Mouse (Mus musculus) heart, postnatal 0 days (tissue): ENCODE results near the gene Rps8. TPM values are rescaled to one million over a fixed set of nuclear protein-coding genes. Genes with fewer than 3 reads are reported as not detected.

ENCODE experiments used
- ATAC-seq: fragments of 200-750 bp; cut with Nextera tagmentation; 2 replicates; pipeline ENCODE4 v1.8.0; 2017; ENCODE audit warnings: low read depth, moderate number of reproducible peaks, moderate library complexity; ENCODE audit not compliant: insufficient read depth
- DNase-seq: peaks from one replicate; pipeline ENCODE4 v3.0.0-alpha.2; 2016; ENCODE audit warnings: low spot score
- H3K27ac ChIP-seq: fragments of 300-500 bp; sonication (generic); 2 replicates; pipeline ENCODE4 v1.5.1; 2014; ENCODE audit warnings: low read depth, mild to moderate bottlenecking
- H3K27me3 ChIP-seq: fragments of 300-500 bp; sonication (generic); 2 replicates; pipeline ENCODE4 v1.6.1; 2014; ENCODE audit warnings: low read length, mixed read lengths; ENCODE audit not compliant: control insufficient read depth, insufficient read depth
- H3K36me3 ChIP-seq: fragments of 300-500 bp; sonication (generic); replicated peaks from 2 replicates; pipeline ENCODE4 v1.6.1; 2014; ENCODE audit warnings: low read length, mixed read lengths; ENCODE audit not compliant: control insufficient read depth, insufficient read depth
- H3K4me1 ChIP-seq: fragments of 300-500 bp; sonication (generic); 2 replicates; pipeline ENCODE4 v1.6.1; 2014; ENCODE audit warnings: antibody characterized with exemption; ENCODE audit not compliant: control insufficient read depth, insufficient read depth
- H3K4me2 ChIP-seq: fragments of 300-500 bp; sonication (generic); 2 replicates; pipeline ENCODE4 v1.6.1; 2014; ENCODE audit warnings: low read depth, mild to moderate bottlenecking, low read length, moderate library complexity
- H3K4me3 ChIP-seq: fragments of 300-500 bp; sonication (generic); 2 replicates; pipeline ENCODE4 v1.5.1; 2014; ENCODE audit warnings: low read depth, low read length
- H3K9ac ChIP-seq: fragments of 300-500 bp; sonication (generic); replicated peaks from 2 replicates; pipeline ENCODE4 v1.6.1; 2014; ENCODE audit warnings: low read depth, low read length, mixed read lengths
- H3K9me3 ChIP-seq: fragments of 300-500 bp; sonication (generic); replicated peaks from 2 replicates; pipeline ENCODE4 v1.6.1; 2016; ENCODE audit warnings: low read length; ENCODE audit not compliant: control insufficient read depth
- CTCF ChIP-seq: IDR thresholded peaks from 2 replicates; pipeline ENCODE4 v1.5.1; 2016; ENCODE audit warnings: antibody characterized with exemption, control low read depth, low read depth
- EP300 ChIP-seq: IDR thresholded peaks from 2 replicates; pipeline ENCODE4 v1.6.1; 2016; ENCODE audit warnings: antibody characterized with exemption, low read depth
- whole genome bisulfite sequencing: fragments of 180-500 bp; shearing (Covaris S2); extraction: QIAGEN DNeasy Blood & Tissue Kit; methylation state at CpG from one replicate; pipeline ENCODE4 v1.1.7; 2014; 5-methylcytosine and 5-hydroxymethylcytosine counted together
- polyA plus RNA-seq: library from polyadenylated mRNA; unstranded; fragments of >200 nt; fragmentation: Nextera tagmentation; extraction: Ambion mirVana; gene quantifications from 2 replicates; pipeline ENCODE4 v1.2.1, GENCODE M21; 2015
- total RNA-seq: library from RNA; depleted of rRNA; stranded (reverse); fragments of >200 nt; gene quantifications from 2 replicates; pipeline ENCODE4 v1.2.3, GENCODE M21; 2014; ENCODE audit warnings: low replicate concordance

The Rps8 gene
- total and polyA plus RNA-seq, 2 experiments from 2014 or later = 456 to 752 TPM

GRCm38 (mm10) chr4:117117931-117118330, 38.1 kb downstream of the Rps8 start:
- H3K36me3 ChIP-seq = no peaks in the 10 kb centered on the region
- no peak overlapping the region for H3K9ac ChIP-seq
- no peaks in the 10 kb centered on the region; the same call in 1 of the 2 replicates for H3K4me1 ChIP-seq
- no peaks in the 10 kb centered on the region for H3K9me3 ChIP-seq
- 88% methylated on average over 7 of the region's 7 CpGs for WGBS
- H3K27ac ChIP-seq = no peak overlapping the region
- no peaks in the 10 kb centered on the region for H3K27me3 ChIP-seq
- H3K4me2 ChIP-seq = no peak overlapping the region
- ATAC-seq = no peak
- no peak overlapping the region for H3K4me3 ChIP-seq
- TF ChIP-seq CTCF (no peak), EP300 (no peak)
- no peak for DNase-seq

- Histone ChIP-seq H3K27ac (no peak overlapping the region), H3K36me3 (no peaks in the 10 kb centered on the region), H3K4me1 (no peaks in the 10 kb centered on the region; the same call in 1 of the 2 replicates), H3K9ac (no peak overlapping the region), H3K27me3 (no peaks in the 10 kb centered on the region), H3K9me3 (no peaks in the 10 kb centered on the region), H3K4me3 (no peak overlapping the region), H3K4me2 (no peak overlapping the region)
- no peak for DNase-seq
- TF ChIP-seq EP300 (no peak), CTCF (no peak)
- WGBS = 70% methylated on average over 5 of the region's 5 CpGs
- no peak for ATAC-seq
Measured at GRCm38 (mm10) chr4:117115592-117115991, 40.5 kb downstream of the Rps8 start.

GRCm38 (mm10) chr4:117113237-117113636, 42.8 kb downstream of the Rps8 start:
- H3K9me3 ChIP-seq = no peaks in the 10 kb centered on the region
- no peaks in the 10 kb centered on the region for H3K27me3 ChIP-seq
- no peak overlapping the region for H3K27ac ChIP-seq
- no peak overlapping the region for H3K4me2 ChIP-seq
- ATAC-seq (no peak), DNase-seq (no peak)
- WGBS = 86% methylated on average over 1 of the region's 1 CpGs
- no peak overlapping the region for H3K9ac ChIP-seq
- TF ChIP-seq CTCF (no peak), EP300 (no peak)
- H3K4me3 ChIP-seq = no peak overlapping the region
- no peaks in the 10 kb centered on the region for H3K4me1 ChIP-seq
- no peaks in the 10 kb centered on the region for H3K36me3 ChIP-seq

- Histone ChIP-seq H3K4me2 (no peak overlapping the region), H3K27ac (no peak overlapping the region), H3K27me3 (no peaks in the 10 kb centered on the region), H3K4me1 (no peaks in the 10 kb centered on the region), H3K9me3 (no peaks in the 10 kb centered on the region), H3K4me3 (no peak overlapping the region), H3K36me3 (no peaks in the 10 kb centered on the region), H3K9ac (no peak overlapping the region)
- DNase-seq (no peak), ATAC-seq (no peak)
- no peak for TF ChIP-seq CTCF
- TF ChIP-seq EP300 = no peak
- 86% methylated on average over 11 of the region's 11 CpGs for WGBS
Measured at GRCm38 (mm10) chr4:117110985-117111384, 45.1 kb downstream of the Rps8 start.

GRCm38 (mm10) chr4:117110249-117110648, 45.8 kb downstream of the Rps8 start:
- no peak for TF ChIP-seq CTCF
- no peak for TF ChIP-seq EP300
- Histone ChIP-seq H3K27me3 (no peaks in the 10 kb centered on the region), H3K36me3 (no peaks in the 10 kb centered on the region), H3K4me2 (no peak overlapping the region), H3K4me3 (no peak overlapping the region), H3K4me1 (no peaks in the 10 kb centered on the region), H3K9ac (no peak overlapping the region), H3K9me3 (no peaks in the 10 kb centered on the region), H3K27ac (no peak overlapping the region)
- WGBS = 86% methylated on average over 13 of the region's 13 CpGs
- DNase-seq (no peak), ATAC-seq (no peak)

- ATAC-seq (no peak), DNase-seq (no peak)
- no peaks in the 10 kb centered on the region for H3K27me3 ChIP-seq
- H3K4me2 ChIP-seq = no peak overlapping the region
- H3K4me1 ChIP-seq = no peaks in the 10 kb centered on the region
- no peak overlapping the region for H3K27ac ChIP-seq
- H3K9ac ChIP-seq = no peak overlapping the region
- no peaks in the 10 kb centered on the region for H3K36me3 ChIP-seq
- H3K9me3 ChIP-seq = no peaks in the 10 kb centered on the region
- TF ChIP-seq EP300 (no peak), CTCF (no peak)
- 86% methylated on average over 25 of the region's 25 CpGs for WGBS
- H3K4me3 ChIP-seq = no peak overlapping the region
Measured at GRCm38 (mm10) chr4:117109330-117109729, 46.7 kb downstream of the Rps8 start.
